Mouse (Mus musculus) right cerebral cortex, postnatal 36 days (tissue): ENCODE results near the gene Gm6993.

Experiments used
- DNase-seq, 2 experiments: peaks; one replicate each; pipeline ENCODE4 v3.0.0; 2022; ENCODE audit warnings: low spot score in 2 of 2, mixed read lengths in 1 of 2

Gene Gm6993

DNA sequence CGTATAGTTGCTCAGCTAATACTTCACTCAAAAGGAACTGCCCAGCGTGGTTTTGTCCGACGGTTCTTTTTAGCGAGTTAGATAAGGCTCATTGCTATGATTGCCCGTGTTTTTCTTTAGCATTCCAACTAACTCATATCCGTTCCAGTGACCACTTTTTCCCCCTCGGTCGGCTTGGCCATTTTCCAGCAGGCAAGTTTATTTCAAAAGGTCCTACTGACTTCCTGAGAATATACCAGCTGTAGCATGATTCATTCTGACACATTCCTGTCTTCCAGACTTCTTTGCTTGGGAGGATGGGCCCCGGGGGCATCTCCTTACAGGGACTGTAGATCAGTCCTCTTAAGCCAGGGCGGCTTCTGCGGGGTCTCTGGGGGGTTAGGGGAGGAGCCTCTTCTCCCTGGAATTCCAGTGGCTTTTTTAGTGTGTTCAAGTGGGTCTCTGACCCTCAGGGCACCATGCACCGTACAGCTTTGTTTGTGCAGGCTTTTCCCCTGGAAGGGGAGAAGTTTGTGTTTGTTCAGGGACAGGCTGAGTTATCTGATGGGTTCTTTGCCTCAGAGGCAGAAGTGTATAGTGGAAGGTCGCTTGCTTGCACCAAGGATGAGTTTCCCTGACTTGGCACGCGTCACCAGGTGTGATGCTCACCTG, 30.9 kb downstream of the Gm6993 start:
- DNase-seq, result no peak

DNA sequence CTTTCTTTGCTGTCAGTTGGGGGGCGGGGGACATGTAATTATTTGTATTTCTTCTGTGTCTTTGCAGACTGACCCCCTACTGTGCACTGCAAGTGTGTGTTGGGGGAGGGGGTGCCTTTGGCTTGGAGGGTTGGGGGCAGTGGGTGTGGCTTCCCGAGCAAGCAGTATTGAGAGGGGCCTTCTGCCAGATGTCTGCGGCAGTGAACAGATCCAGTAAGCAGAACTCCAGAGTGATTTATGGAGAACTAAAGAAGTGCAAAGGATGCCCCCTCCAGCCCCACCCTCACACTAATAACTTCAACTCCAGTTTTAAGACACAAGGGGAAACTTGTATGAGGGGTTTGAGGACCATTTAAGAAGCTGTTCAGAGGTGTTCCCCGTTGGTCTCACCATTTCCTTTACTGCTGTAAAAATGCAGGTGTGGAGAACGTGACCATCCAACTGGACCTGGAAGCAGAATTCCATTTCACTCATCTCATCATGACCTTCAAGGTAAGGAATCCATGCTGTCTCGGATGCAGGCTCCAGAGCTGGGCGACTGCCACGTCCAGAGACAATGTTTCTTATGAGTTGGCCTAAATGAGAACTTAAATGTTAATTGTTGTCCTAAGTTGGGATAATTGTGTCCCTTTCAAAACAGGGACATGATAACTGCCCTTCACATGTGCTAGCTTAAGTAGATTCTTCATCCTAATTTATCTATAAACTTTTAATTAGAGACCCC, 31.6 kb downstream of the Gm6993 start:
- DNase-seq, result no peak

DNA sequence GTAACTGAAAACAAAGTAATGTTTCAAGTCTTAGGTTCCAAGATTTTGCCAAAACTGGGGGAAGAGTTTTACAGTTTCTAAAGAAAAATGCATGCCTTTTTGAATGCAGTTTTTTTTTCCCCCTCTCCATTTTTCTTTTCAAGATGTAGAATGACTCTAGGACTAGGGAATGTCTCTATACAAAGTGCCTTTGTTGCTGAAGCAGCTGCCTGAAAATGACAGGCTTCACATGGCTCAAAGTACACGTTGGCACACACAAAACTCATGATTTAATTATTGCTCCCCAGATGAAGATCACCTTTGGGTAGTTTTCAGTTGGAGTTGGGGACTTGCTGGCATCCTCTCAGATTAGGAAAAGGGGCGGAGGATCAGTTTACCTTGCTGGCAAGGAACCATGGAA, 32.3 kb downstream of the Gm6993 start:
- no peak for DNase-seq

DNA sequence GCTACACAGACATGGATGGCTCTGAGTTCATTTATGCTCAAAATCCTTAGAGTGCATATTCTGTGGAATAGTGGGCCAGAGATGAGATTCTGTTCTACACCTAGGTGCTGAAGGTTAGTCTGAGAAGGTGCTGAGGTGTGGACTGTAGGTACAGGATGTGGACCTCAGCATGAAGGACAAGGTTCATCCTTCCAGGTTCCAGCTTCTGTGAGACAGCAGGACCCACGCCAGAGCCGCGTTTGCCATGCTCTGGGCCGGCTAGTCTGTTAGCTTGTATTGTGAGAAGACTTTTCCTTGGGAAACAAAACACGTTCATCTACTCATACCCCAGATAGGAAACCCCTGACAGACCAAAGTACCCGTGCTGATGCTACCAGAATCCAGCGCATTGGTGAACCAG, 33.1 kb downstream of the Gm6993 start:
- DNase-seq, result no peak

DNA sequence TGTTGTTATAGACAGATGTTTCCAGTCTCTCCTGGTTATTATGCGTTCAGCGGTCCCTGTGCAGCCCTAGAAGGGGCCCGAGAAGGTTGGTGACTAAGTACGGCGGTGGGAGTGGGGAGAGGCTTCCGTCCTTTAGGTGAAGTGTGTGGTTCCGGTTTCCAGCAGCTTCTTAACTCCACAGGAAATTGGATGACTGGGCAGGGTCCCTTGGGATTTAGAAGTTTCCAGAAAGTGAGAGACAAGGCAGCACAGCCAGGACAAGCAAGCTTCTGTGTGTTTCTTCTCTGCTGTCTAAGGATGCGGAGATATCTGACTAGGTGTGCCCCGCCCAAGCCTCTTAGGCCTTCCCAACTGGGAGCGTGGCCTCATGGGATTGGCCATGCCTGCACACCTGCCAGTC, 34.8 kb downstream of the Gm6993 start:
- no peak for DNase-seq

DNA sequence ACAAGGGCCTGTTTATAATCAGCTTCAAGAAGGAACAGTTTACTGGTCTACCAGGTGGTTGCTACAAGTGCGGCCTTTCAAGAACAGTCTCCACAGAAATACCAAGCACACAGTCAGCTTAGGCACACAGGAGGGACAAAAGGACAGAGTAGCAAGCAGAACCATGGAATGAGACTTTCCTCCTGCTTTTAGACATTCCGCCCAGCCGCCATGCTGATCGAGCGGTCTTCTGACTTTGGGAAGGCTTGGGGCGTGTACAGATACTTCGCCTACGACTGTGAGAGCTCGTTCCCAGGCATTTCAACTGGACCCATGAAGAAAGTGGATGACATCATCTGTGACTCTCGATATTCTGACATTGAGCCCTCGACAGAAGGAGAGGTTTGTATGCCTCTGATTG, 37.7 kb downstream of the Gm6993 start:
- DNase-seq, result no peak

DNA sequence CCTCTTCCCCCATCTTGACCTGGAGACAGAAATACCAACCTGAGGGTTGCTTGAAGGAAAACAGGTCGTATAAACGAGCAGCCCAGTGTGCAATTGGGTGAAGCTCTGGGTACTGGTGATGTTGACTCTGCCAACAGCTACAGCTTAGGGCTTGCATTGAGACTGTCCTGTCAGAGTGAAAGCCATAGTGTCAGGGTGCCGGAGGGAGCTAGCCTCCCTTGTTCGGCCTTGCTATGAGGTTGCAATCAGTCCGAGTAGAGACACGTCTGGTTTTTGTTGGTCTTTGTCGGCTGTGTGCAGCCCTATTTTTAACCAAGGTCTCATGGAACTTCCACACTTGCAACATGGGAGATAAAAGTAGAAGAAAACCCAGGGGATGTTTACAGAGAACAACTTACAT, 39.7 kb downstream of the Gm6993 start:
- no peak for DNase-seq

DNA sequence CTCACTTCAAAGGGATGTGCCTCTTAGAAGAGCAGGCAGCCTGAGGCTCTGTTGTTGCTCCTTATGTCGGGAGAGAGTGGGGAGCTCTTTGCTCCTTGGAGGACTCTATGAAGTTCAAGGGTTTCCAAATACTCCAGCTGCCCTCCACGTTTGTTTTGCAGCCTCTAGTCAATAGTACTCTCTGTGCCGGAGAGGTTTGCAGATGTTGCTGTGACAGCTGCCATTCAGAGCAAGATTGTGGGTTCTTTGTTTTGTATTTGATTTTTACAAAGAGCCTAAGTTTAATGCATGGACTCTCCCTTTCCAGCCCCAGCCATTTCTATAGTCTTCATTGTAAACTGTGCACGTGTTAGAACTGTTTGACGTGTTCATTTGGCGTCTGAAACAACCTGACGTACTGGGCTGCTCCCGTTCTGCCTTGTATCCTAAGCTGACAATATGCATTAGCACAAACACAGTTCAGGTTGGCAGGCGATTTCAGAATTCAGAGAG, 40.6 kb downstream of the Gm6993 start:
- DNase-seq, result no peak

DNA sequence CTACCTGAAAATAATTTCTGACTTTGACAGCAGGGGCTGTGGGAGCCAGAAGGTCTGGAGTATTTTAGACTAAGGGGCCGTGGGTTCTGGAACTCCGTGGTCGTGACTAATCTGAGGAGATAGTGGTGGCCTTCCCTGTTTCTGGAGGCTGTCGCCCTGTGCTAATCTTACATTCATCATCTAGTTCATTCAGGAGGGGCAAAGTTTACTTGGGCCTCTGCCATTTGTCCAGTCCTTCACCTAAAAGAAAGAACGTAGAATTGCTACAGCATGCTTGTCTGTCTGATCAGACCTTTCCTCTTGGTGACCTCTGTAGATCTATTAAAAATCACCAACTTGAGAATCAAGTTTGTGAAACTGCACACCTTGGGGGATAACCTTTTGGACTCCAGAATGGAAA, 41.7 kb downstream of the Gm6993 start:
- no peak for DNase-seq

DNA sequence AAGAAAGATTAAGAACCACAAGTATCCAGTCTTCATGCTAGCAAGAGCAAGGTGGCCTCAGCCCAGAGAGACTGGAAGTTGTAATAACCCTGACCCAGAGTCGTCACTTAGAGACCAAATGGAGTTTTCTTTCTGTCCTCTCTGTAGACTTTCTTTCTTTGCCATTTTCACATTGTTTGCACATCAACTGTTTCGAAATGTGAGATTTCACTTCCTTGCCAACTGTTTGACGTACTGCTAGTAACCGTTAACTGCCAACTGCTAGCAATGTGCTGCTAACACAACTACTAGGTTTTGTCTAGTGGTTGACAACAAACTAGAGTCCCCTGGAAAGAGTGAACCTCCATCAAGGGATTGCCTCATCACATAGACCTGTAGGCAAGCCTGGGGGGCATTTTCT, 42.6 kb downstream of the Gm6993 start:
- no peak for DNase-seq

DNA sequence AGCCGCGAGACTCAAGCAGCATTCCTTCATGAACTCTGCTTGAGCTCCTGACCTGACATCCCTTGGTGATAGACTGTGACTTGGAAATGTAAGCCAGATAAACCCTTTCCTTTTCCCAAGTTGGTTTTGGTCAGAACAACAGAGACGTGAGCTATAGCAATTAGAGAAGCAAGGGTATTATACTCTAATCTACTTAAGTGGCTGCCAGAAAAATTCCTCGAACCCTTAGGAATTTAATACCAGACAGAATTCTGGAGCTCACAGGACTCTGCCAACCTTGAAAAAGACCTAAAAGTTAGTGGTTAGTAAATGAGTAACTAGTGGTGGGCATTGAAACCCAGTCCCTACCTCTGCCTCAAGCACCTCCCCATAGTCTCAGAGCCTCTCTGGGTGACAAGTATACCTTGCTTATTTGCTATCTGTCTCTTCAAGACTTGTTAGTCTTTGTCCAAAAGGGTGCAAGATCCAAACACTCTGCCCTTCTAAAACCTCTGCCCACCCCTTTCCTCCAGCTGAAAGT, 43.1 kb downstream of the Gm6993 start:
- DNase-seq, result no peak

DNA sequence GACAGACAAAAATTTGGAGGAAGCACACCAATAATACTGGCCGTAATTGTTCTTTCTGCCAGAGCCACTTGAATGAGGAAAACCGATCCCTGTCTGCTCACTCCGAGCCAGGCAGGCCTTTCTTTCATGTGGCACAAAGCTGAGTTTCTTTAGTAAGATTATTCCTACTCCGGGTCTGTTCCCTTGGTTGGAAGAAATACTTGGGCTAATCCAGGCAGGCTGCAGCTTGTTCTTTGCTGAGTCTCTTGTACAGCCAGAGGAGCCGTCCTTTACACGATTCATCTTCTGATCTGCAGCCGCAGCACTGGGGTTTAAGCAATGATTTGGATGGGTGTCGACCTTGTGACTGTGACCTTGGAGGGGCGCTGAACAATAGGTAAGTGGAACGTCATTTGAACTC, 48.5 kb downstream of the Gm6993 start:
- DNase-seq, result no peak
